Mouse (Mus musculus) C2C12 (cell line): ENCODE results near the gene Ahcyl2.

ENCODE experiments used
- CEBPB ChIP-seq: IDR thresholded peaks from one replicate; pipeline ENCODE4 v1.6.1; 2011; ENCODE audit warnings: low read depth, mild to moderate bottlenecking, control low read depth, moderate library complexity
- CTCF ChIP-seq: IDR thresholded peaks from one replicate; pipeline ENCODE4 v1.5.1; 2011; ENCODE audit not compliant: control insufficient read depth, insufficient read depth, insufficient read length
- MAX ChIP-seq: IDR thresholded peaks from one replicate; pipeline ENCODE4 v1.6.1; 2011; ENCODE audit warnings: mild to moderate bottlenecking, control low read depth

DNA sequence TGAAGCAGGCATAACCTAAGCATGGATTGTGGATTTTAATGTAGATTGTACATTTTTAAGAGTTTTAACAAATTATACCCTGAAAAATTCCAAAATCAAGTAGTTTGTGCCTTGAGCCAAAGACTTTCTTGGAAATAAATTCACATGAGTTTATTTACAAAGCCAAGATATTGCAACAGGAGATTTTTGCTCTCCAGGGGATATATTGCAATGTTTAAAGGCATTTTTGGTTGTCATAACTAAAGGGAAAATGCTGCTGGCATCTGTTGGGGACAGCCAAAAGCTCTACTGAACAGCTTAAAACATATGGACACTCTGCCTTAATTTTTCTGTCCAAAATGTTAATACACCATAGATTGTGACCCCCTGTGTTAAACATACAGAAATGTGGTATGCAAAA is 146.3 kb downstream of the Ahcyl2 start:
- no peak for TF ChIP-seq CTCF
- TF ChIP-seq CEBPB, result no peak
- no peak for TF ChIP-seq MAX
